ENCODE assay signal across 23 mouse cellular contexts in the genomic region with DNA sequence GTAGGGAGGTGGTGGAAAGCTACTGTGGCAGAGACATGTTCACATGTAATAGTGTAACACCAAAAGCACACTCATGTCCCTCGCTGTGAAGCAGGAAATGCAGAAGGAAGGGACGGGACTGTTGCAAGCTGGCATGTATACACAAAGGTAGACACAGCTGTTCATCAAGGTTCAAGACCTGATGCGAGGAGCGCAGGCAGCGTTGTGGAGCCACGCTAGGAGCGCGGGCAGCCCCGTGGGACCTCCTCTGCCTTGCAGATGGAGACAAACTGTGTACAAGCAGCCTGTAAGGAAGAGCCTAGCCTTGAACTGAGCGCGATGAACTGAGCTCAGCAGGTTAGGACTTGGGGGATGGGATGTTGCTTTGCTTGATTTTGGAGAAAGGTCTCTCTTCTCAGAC.
A peak's percentile ranks its signal among the peaks of the same experiment; 100 is the strongest.
DNase-seq lines count a peak whose midpoint lies in the region; ATAC-seq and TF ChIP-seq lines count a peak whose summit lies in the region.
"Had no signal": no experiment of that assay in that cellular context is flagged by ENCODE, and none has a peak within 500 bp of the region (broad histone marks: within the 10 kb centered on the region; RNA-seq: fewer than 3 reads in every experiment).

No protein-coding gene starts in this region.

- no peak overlapping the region for H3K27ac ChIP-seq in forebrain, postnatal 0 days (ENCODE audit: low read depth, low read length)
- H3K27ac ChIP-seq in forebrain, embryonic 13.5 days, result no peak overlapping the region
- H3K27ac ChIP-seq in limb, embryonic 10.5 days, result peak overlapping the region; percentile 91
- H3K27ac ChIP-seq: embryonic facial prominence, embryonic 12.5 days; heart, embryonic 15.5 days; hindbrain, embryonic 14.5 days; kidney, postnatal 0 days; macrophage; midbrain, embryonic 12.5 days had no signal

- ATAC-seq in forebrain, postnatal 0 days, result 0 out of 2 replicates have a peak, but pooled peaks have one; percentile 12
- no peak for ATAC-seq in forebrain, embryonic 13.5 days
- no peak for ATAC-seq in granulocyte monocyte progenitor cell, adult 5-6 weeks (replicated peaks; ENCODE audit: poor library complexity, severe bottlenecking)
- ATAC-seq: forebrain, embryonic 14.5 days; liver, postnatal 0 days; lung, postnatal 0 days had no signal

- H3K9me3 ChIP-seq in forebrain, postnatal 0 days (ENCODE audit: low read length), result no peaks in the 10 kb centered on the region
- no peaks in the 10 kb centered on the region; the same call in 1 of the 2 replicates for H3K9me3 ChIP-seq in forebrain, embryonic 13.5 days (replicated peaks)
- no peaks in the 10 kb centered on the region for H3K9me3 ChIP-seq in limb, embryonic 10.5 days (replicated peaks)
- H3K9me3 ChIP-seq: embryonic facial prominence, embryonic 12.5 days; heart, embryonic 15.5 days; midbrain, embryonic 12.5 days had no signal

- no peaks in the 10 kb centered on the region for H3K36me3 ChIP-seq in forebrain, postnatal 0 days (ENCODE audit: insufficient read depth)
- H3K36me3 ChIP-seq in forebrain, embryonic 13.5 days (ENCODE audit: poor library complexity, severe bottlenecking), result no peaks in the 10 kb centered on the region
- no peaks in the 10 kb centered on the region for H3K36me3 ChIP-seq in limb, embryonic 10.5 days
- H3K36me3 ChIP-seq: embryonic facial prominence, embryonic 12.5 days; heart, embryonic 15.5 days; midbrain, embryonic 12.5 days had no signal

- WGBS in forebrain, postnatal 0 days, result 85% methylated on average over 11 of the region's 11 CpGs
- WGBS in forebrain, embryonic 13.5 days, result 88% methylated on average over 11 of the region's 11 CpGs
- WGBS in limb, embryonic 10.5 days, result 86% methylated on average over 11 of the region's 11 CpGs

- H3K9ac ChIP-seq in forebrain, postnatal 0 days, result no peak overlapping the region
- no peak overlapping the region for H3K9ac ChIP-seq in forebrain, embryonic 13.5 days
- H3K9ac ChIP-seq: embryonic facial prominence, embryonic 12.5 days; heart, embryonic 15.5 days; hindbrain, embryonic 14.5 days; liver, postnatal 0 days; midbrain, embryonic 12.5 days had no signal

- no peaks in the 10 kb centered on the region for H3K27me3 ChIP-seq in forebrain, postnatal 0 days (ENCODE audit: insufficient read depth, low read length)
- H3K27me3 ChIP-seq in forebrain, embryonic 13.5 days, result no peaks in the 10 kb centered on the region
- H3K27me3 ChIP-seq in limb, embryonic 10.5 days (ENCODE audit: low read depth, poor library complexity, severe bottlenecking), result no peaks in the 10 kb centered on the region
- H3K27me3 ChIP-seq: embryonic facial prominence, embryonic 12.5 days; heart, embryonic 15.5 days; midbrain, embryonic 12.5 days had no signal

- TF ChIP-seq CTCF in forebrain, postnatal 0 days (IDR thresholded peaks at IDR 0.05; ENCODE audit: low read depth), result no peak

- no peaks in the 10 kb centered on the region for H3K4me1 ChIP-seq in forebrain, postnatal 0 days (ENCODE audit: insufficient read depth)
- no peaks in the 10 kb centered on the region for H3K4me1 ChIP-seq in forebrain, embryonic 13.5 days
- H3K4me1 ChIP-seq in limb, embryonic 10.5 days, result peaks cover 76% of the 10 kb centered on the region

- H3K4me2 ChIP-seq in forebrain, postnatal 0 days (ENCODE audit: low read depth), result no peak overlapping the region
- H3K4me2 ChIP-seq in forebrain, embryonic 13.5 days, result no peak overlapping the region
- H3K4me2 ChIP-seq: embryonic facial prominence, embryonic 12.5 days; heart, embryonic 15.5 days; hindbrain, embryonic 14.5 days; midbrain, embryonic 12.5 days had no signal

- H3K4me3 ChIP-seq in forebrain, postnatal 0 days (ENCODE audit: low read depth, low read length), result no peak overlapping the region
- H3K4me3 ChIP-seq in forebrain, embryonic 13.5 days, result no peak overlapping the region
- no peak overlapping the region for H3K4me3 ChIP-seq in limb, embryonic 10.5 days
- H3K4me3 ChIP-seq: embryonic facial prominence, embryonic 12.5 days; heart, embryonic 15.5 days; midbrain, embryonic 12.5 days had no signal

- DNase-seq in forebrain, postnatal 0 days, result no peak
- DNase-seq in CD4-positive, CD25-positive, alpha-beta regulatory T cell, adult 2 months (ENCODE audit: low read depth, low spot score), result peak; percentile 74
- no peak for DNase-seq in limb, embryonic 10.5 days (ENCODE audit: low spot score)
- DNase-seq in thymus, postnatal 25 days, result peak; percentile 64
- DNase-seq in gastrocnemius, postnatal 25 days, result no peak
- DNase-seq: adrenal gland, postnatal 10 days; cerebellum, adult 2 months; cerebellum, postnatal 25 days; heart, postnatal 36 days; kidney, adult 2 months; liver, postnatal 0 days; right cerebral cortex, postnatal 25 days; spleen, adult 18-20 months had no signal

Comparison
In these comparisons a context has a peak if more than half of its experiments do, and no peak if none do; other contexts are left out.
1. DNase-seq: peak in CD4-positive, CD25-positive, alpha-beta regulatory T cell, adult 2 months (single experiment) and thymus, postnatal 25 days (single experiment); none in forebrain, postnatal 0 days (single experiment), limb, embryonic 10.5 days (single experiment) and gastrocnemius, postnatal 25 days (single experiment).